Mouse (Mus musculus): ENCODE results near the gene Col15a1. TPM values are rescaled to one million over a fixed set of nuclear protein-coding genes. Genes with fewer than 3 reads are reported as not detected.

Col15a1 gene
- total and polyA plus RNA-seq, 2 experiments from 2014 or later = 19.9 to 40.7 TPM

DNA sequence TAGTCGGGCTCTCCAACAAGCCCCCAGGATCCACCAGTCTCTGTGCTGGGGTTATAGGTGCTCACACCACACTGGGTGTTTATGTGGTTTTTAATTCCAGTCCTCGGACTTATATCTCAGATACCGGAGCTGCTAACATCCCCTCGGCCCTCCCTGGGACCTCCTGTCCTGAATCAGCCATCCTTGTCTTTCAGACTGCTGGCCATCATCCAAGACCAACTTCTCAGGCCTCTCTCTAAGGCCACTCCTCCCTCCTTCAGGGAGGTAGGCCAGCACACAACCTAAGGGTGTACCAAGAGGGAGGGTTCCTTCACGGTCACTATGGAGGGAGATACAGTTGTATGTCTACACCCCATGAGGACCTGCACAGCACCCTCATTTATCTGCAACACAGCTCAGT is 4.3 kb upstream of the Col15a1 start:
- ATAC-seq (ENCODE audit: insufficient read depth, low read depth) (no peak), DNase-seq (ENCODE audit: low spot score) (no peak)
- TF ChIP-seq EP300 (IDR thresholded peaks at IDR 0.05; ENCODE audit: low read depth) (no peak), CTCF (IDR thresholded peaks at IDR 0.05; ENCODE audit: low read depth) (no peak)
- Histone ChIP-seq H3K9me3 (replicated peaks; ENCODE audit: control insufficient read depth, low read length) (no peaks in the 10 kb centered on the region), H3K4me1 (ENCODE audit: control insufficient read depth, insufficient read depth) (peaks cover 7% of the 10 kb centered on the region; the same call in 1 of the 2 replicates), H3K4me2 (ENCODE audit: low read depth, low read length) (no peak overlapping the region), H3K9ac (replicated peaks; ENCODE audit: low read depth, low read length) (no peak overlapping the region), H3K27me3 (ENCODE audit: control insufficient read depth, insufficient read depth, low read length) (peaks cover 29% of the 10 kb centered on the region), H3K4me3 (ENCODE audit: low read depth, low read length) (no peak overlapping the region), H3K36me3 (replicated peaks; ENCODE audit: control insufficient read depth, insufficient read depth, low read length) (no peaks in the 10 kb centered on the region), H3K27ac (ENCODE audit: low read depth) (no peak overlapping the region)
- 53% methylated on average over 5 of the region's 5 CpGs for WGBS

DNA sequence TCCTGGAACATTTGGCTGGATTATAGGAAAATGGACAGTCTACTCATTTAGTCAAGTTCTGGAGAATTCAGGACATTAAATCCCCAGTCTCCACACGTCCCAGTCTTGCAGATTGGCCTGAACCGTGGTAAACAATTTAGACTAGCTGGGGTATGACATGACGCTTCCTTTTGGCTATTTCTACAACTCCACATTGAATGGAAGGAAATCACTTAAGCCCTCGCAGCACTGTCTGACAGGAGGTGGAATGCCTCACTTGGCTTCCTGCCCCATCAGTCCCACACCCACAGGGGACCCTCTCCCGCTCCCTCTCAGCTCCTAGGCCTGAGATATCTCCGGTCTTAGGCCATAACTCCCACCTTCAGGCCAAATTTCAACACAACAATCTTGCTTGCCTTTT is 2.1 kb upstream of the Col15a1 start:
- no peak for DNase-seq (ENCODE audit: low spot score)
- no peaks in the 10 kb centered on the region for H3K36me3 ChIP-seq (replicated peaks; ENCODE audit: control insufficient read depth, insufficient read depth, low read length)
- 43% methylated on average over 6 of the region's 6 CpGs for WGBS
- no peak for TF ChIP-seq CTCF (IDR thresholded peaks at IDR 0.05; ENCODE audit: low read depth)
- peak overlapping the region; percentile 35; the same call in 1 of the 2 replicates for H3K27ac ChIP-seq (ENCODE audit: low read depth)
- H3K4me3 ChIP-seq (ENCODE audit: low read depth, low read length) = no peak overlapping the region
- no peaks in the 10 kb centered on the region for H3K9me3 ChIP-seq (replicated peaks; ENCODE audit: control insufficient read depth, low read length)
- peaks cover 7% of the 10 kb centered on the region; the same call in 1 of the 2 replicates for H3K4me1 ChIP-seq (ENCODE audit: control insufficient read depth, insufficient read depth)
- H3K9ac ChIP-seq (replicated peaks; ENCODE audit: low read depth, low read length) = no peak overlapping the region
- ATAC-seq (ENCODE audit: insufficient read depth, low read depth) = no peak
- H3K4me2 ChIP-seq (ENCODE audit: low read depth, low read length) = no peak overlapping the region
- peaks cover 44% of the 10 kb centered on the region for H3K27me3 ChIP-seq (ENCODE audit: control insufficient read depth, insufficient read depth, low read length)

DNA sequence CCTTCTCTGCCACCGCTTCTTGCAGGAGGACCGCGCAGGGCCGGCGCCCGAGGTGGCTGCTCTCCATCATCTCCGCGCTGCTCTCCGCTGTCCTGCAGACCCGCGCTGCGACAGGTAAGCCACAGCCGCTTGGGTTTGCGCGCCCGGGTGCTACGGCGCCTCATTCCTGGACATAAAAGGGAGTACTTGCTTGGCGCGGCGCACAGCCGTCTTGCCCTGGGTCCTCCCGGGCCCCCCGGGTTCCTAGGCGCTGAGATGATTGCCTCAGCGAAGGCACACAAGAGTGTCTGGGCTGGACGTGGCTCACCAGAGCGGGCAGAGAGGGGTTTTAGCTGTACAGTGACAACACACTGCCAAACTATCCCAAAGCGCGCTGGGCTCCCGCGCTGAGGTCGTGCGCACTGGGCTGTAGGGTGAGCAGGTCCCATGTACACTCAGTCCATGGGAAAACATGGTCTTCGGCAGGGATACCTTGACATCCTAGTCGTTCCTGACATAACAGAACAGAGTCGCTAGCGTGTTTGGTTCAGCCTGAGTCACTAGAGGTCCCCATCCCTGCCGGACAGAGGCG is 545 bp downstream of the Col15a1 start:
- peaks cover 7% of the 10 kb centered on the region; the same call in 1 of the 2 replicates for H3K4me1 ChIP-seq (ENCODE audit: control insufficient read depth, insufficient read depth)
- no peaks in the 10 kb centered on the region for H3K36me3 ChIP-seq (replicated peaks; ENCODE audit: control insufficient read depth, insufficient read depth, low read length)
- ATAC-seq (ENCODE audit: insufficient read depth, low read depth) = no peak
- 2% methylated on average over 34 of the region's 40 CpGs for WGBS
- no peaks in the 10 kb centered on the region for H3K9me3 ChIP-seq (replicated peaks; ENCODE audit: control insufficient read depth, low read length)
- peak overlapping the region; percentile 48; the same call in 1 of the 2 replicates for H3K9ac ChIP-seq (replicated peaks; ENCODE audit: low read depth, low read length)
- TF ChIP-seq CTCF (IDR thresholded peaks at IDR 0.05; ENCODE audit: low read depth) = no peak
- TF ChIP-seq EP300 (IDR thresholded peaks at IDR 0.05; ENCODE audit: low read depth) = no peak
- DNase-seq (ENCODE audit: low spot score) = no peak
- H3K27ac ChIP-seq (ENCODE audit: low read depth) = no peak overlapping the region
- H3K4me3 ChIP-seq (ENCODE audit: low read depth, low read length) = peak overlapping the region; percentile 55
- H3K27me3 ChIP-seq (ENCODE audit: control insufficient read depth, insufficient read depth, low read length) = peaks cover 44% of the 10 kb centered on the region
- H3K4me2 ChIP-seq (ENCODE audit: low read depth, low read length) = peak overlapping the region; percentile 75

DNA sequence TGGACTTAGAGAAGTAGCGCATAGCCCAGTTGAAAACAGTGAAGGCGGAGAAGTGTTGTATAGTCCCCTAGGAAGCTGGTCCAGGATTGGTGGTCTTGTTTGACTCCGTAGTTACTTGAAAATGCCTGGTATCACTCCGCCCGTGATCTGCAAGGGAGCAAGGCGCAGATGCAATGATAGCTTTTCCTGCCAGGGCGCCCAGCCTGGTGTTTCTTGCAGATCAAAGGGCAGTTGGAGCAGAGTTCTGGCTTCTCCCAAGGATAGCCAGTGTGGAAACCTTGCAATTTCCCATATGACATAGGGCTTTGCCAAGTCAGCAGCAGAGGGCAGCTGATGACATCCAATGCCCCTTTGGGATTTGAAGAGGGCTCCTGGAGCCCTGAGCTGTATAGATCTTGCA is 1.5 kb downstream of the Col15a1 start:
- WGBS = 69% methylated on average over 7 of the region's 7 CpGs
- DNase-seq (ENCODE audit: low spot score) (no peak), ATAC-seq (ENCODE audit: insufficient read depth, low read depth) (no peak)
- Histone ChIP-seq H3K4me1 (ENCODE audit: control insufficient read depth, insufficient read depth) (0 out of 2 replicates have a peak, but pooled peaks cover 4% of the 10 kb centered on the region), H3K27ac (ENCODE audit: low read depth) (no peak overlapping the region), H3K4me2 (ENCODE audit: low read depth, low read length) (peak overlapping the region; percentile 75), H3K9me3 (replicated peaks; ENCODE audit: control insufficient read depth, low read length) (no peaks in the 10 kb centered on the region), H3K36me3 (replicated peaks; ENCODE audit: control insufficient read depth, insufficient read depth, low read length) (no peaks in the 10 kb centered on the region), H3K4me3 (ENCODE audit: low read depth, low read length) (peak overlapping the region; percentile 55; the same call in 1 of the 2 replicates), H3K27me3 (ENCODE audit: control insufficient read depth, insufficient read depth, low read length) (peaks cover 44% of the 10 kb centered on the region), H3K9ac (replicated peaks; ENCODE audit: low read depth, low read length) (no peak overlapping the region)
- no peak for TF ChIP-seq CTCF (IDR thresholded peaks at IDR 0.05; ENCODE audit: low read depth)
- TF ChIP-seq EP300 (IDR thresholded peaks at IDR 0.05; ENCODE audit: low read depth) = no peak

DNA sequence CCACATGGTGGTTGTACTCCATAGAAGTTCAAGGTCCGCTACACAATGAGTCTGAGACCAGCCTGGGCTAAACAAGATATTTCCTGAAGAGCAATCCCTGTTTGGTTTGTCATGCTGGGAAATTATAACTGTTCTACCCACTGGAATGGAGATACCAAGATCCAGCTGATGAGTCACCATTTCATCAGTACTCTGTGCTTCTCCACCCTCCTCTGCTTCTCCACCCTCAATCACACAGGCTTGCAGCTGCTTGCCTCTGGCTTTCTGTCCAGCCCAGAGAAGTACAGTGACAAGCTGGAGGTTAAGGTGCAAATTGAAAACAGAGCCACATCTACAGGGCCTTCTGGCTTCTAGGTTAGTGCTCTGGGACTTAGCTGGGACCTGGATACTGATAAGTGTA is 10.9 kb downstream of the Col15a1 start:
- H3K4me1 ChIP-seq (ENCODE audit: control insufficient read depth, insufficient read depth) = no peaks in the 10 kb centered on the region
- TF ChIP-seq CTCF (IDR thresholded peaks at IDR 0.05; ENCODE audit: low read depth) (no peak), EP300 (IDR thresholded peaks at IDR 0.05; ENCODE audit: low read depth) (no peak)
- H3K4me2 ChIP-seq (ENCODE audit: low read depth, low read length) = no peak overlapping the region
- H3K4me3 ChIP-seq (ENCODE audit: low read depth, low read length) = no peak overlapping the region
- H3K9me3 ChIP-seq (replicated peaks; ENCODE audit: control insufficient read depth, low read length) = no peaks in the 10 kb centered on the region
- no peak overlapping the region for H3K27ac ChIP-seq (ENCODE audit: low read depth)
- ATAC-seq (ENCODE audit: insufficient read depth, low read depth) (no peak), DNase-seq (ENCODE audit: low spot score) (no peak)
- H3K36me3 ChIP-seq (replicated peaks; ENCODE audit: control insufficient read depth, insufficient read depth, low read length) = no peaks in the 10 kb centered on the region
- H3K9ac ChIP-seq (replicated peaks; ENCODE audit: low read depth, low read length) = no peak overlapping the region
- H3K27me3 ChIP-seq (ENCODE audit: control insufficient read depth, insufficient read depth, low read length) = no peaks in the 10 kb centered on the region
- WGBS = 100% methylated on average over 1 of the region's 1 CpGs

DNA sequence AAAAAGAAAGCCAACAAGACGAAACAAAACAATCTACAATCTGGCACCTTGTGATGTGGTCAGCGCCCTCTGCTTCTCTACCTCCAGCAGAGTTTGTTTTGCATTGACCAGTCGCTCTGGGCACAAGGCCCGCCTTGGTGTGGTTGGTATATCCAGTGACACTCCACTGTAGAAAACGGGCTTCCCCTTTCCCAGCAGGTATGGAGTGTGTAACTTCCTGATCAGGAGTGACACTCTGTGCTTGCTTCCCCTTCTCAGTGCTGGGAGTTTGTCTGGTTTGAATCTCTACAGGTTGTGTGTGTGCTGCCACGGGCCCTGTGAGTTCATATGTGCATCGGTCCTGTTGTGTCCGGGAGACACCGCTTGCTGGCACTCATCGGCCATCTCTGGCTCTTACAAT is 11.4 kb downstream of the Col15a1 start:
- DNase-seq (ENCODE audit: low spot score) (no peak), ATAC-seq (ENCODE audit: insufficient read depth, low read depth) (no peak)
- Histone ChIP-seq H3K36me3 (replicated peaks; ENCODE audit: control insufficient read depth, insufficient read depth, low read length) (no peaks in the 10 kb centered on the region), H3K4me1 (ENCODE audit: control insufficient read depth, insufficient read depth) (no peaks in the 10 kb centered on the region), H3K9me3 (replicated peaks; ENCODE audit: control insufficient read depth, low read length) (no peaks in the 10 kb centered on the region), H3K4me2 (ENCODE audit: low read depth, low read length) (no peak overlapping the region), H3K27ac (ENCODE audit: low read depth) (no peak overlapping the region), H3K27me3 (ENCODE audit: control insufficient read depth, insufficient read depth, low read length) (no peaks in the 10 kb centered on the region), H3K9ac (replicated peaks; ENCODE audit: low read depth, low read length) (no peak overlapping the region), H3K4me3 (ENCODE audit: low read depth, low read length) (no peak overlapping the region)
- 83% methylated on average over 10 of the region's 10 CpGs for WGBS
- TF ChIP-seq CTCF (IDR thresholded peaks at IDR 0.05; ENCODE audit: low read depth) (no peak), EP300 (IDR thresholded peaks at IDR 0.05; ENCODE audit: low read depth) (no peak)
